Mouse (Mus musculus): ENCODE results near the gene Ndufab1. TPM values are rescaled to one million over a fixed set of nuclear protein-coding genes. Genes with fewer than 3 reads are reported as not detected.
A peak's percentile ranks its signal among the peaks of the same experiment; 100 is the strongest.
"Not testable (repeated sequence)": the region's sequence is repeated elsewhere in the genome, so short reads cannot be mapped to it uniquely, and the experiment has no call there.

Ndufab1 gene
- polyA plus RNA-seq, 1 experiment from 2014 or later: 716 TPM

DNA sequence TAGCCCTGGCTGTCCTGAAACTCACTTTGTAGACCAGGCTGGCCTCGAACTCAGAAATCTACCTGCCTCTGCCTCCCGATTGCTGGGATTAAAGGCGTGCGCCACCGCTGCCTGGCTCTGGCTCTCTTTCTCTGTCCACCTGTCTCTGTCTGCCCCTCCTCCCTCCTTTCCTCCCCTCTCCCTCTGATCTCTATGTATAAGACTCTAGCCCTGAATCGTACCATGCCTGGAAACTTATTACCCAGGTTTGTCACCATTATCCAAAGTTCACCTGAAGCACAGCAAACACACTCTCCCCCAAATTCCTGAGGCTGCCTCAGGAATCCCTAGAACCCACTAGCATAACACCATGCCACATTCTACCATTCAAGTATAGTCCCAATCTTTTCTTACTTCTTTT lies 6.5 kb upstream of the Ndufab1 start:
- Histone ChIP-seq H3K4me3 (replicated peaks) (no peak overlapping the region), H3K4me1 (replicated peaks) (no peaks in the 10 kb centered on the region), H3K36me3 (peaks cover 59% of the 10 kb centered on the region), H3K9me3 (no peaks in the 10 kb centered on the region), H3K9ac (replicated peaks) (no peak overlapping the region), H3K4me2 (no peak overlapping the region), H3K27me3 (no peaks in the 10 kb centered on the region), H3K27ac (no peak overlapping the region)
- 89% methylated on average over 6 of the region's 6 CpGs for WGBS
- ATAC-seq (ENCODE audit: insufficient number of reproducible peaks, insufficient read depth, low FRiP score, low TSS enrichment, low read depth): no peak

DNA sequence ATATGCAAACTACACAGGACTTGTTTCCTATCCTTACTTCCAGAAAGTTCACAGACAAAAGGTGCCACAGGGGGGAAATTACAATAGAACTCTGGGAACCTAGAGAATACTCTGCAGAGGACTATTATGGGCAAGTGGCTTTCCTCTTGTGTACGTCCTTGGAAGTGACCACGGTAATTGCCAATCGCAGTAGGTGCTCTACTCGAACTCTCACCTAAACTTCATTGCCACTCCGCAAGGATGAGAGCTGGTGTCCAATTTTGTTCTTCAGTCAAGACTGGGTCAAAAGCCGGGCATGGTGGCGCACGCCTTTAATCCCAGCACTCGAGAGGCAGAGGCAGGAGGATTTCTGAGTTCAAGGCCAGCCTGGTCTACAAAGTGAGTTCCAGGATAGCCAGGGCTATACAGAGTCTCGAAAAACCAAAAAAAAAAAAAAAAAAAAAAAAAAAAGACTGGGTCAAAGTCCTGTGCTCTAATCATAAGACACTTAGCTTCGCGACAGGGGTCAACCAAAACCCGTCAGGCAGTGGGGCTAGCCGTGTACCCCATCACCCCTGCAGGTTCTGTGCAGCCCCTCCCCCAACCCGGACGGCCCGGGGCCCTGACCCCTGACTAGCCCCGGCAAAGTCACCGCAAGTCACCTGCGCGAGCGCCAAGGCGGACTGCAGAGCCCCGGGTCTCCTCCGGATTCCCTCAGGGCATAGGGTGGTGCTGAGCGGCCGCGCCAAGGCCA lies 506 bp downstream of the Ndufab1 start:
- Histone ChIP-seq H3K9ac (replicated peaks) (peak overlapping the region; percentile 85), H3K4me3 (replicated peaks) (peak overlapping the region; percentile 71), H3K27ac (peak overlapping the region; percentile 29; the same call in 1 of the 2 replicates), H3K4me2 (peak overlapping the region; percentile 88), H3K36me3 (peaks cover 24% of the 10 kb centered on the region)
- ATAC-seq (ENCODE audit: insufficient number of reproducible peaks, insufficient read depth, low FRiP score, low TSS enrichment, low read depth): peak; percentile 71
- H3K27me3 ChIP-seq; H3K9me3 ChIP-seq; H3K4me1 ChIP-seq (replicated peaks): not testable (repeated sequence)
- WGBS: 5% methylated on average over 28 of the region's 28 CpGs

DNA sequence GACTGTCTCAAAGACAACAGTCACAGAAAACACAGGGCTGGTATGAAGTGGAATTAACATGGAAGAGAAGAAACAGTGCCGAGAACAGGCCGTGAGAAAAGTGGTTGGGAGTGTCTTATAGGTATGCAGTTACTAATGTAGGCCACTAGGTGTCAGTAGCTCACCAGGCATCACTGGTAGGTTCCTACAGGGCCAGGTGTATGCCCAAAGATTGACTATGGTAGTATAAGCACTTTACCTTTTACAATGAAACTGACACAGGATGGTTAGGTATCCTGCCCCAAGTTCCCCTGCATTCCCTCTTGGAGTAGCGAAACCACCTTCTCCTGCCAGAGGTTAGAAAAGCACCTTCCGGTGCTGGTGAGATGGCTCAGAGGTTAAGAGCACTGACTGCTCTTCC lies 2.5 kb downstream of the Ndufab1 start:
- Histone ChIP-seq H3K4me2 (no peak overlapping the region), H3K4me3 (replicated peaks) (no peak overlapping the region), H3K4me1 (replicated peaks) (peaks cover 7% of the 10 kb centered on the region), H3K9ac (replicated peaks) (no peak overlapping the region), H3K36me3 (peaks cover 44% of the 10 kb centered on the region), H3K9me3 (no peaks in the 10 kb centered on the region), H3K27ac (no peak overlapping the region), H3K27me3 (no peaks in the 10 kb centered on the region)
- ATAC-seq (ENCODE audit: insufficient number of reproducible peaks, insufficient read depth, low FRiP score, low TSS enrichment, low read depth): no peak
- 74% methylated on average over 4 of the region's 4 CpGs for WGBS

- Histone ChIP-seq H3K4me2 (no peak overlapping the region), H3K36me3 (peaks cover 54% of the 10 kb centered on the region), H3K4me1 (replicated peaks) (peaks cover 7% of the 10 kb centered on the region), H3K27ac (no peak overlapping the region), H3K9ac (replicated peaks) (no peak overlapping the region), H3K4me3 (replicated peaks) (no peak overlapping the region), H3K27me3 (no peaks in the 10 kb centered on the region), H3K9me3 (no peaks in the 10 kb centered on the region)
- 92% methylated on average over 3 of the region's 3 CpGs for WGBS
- ATAC-seq (ENCODE audit: insufficient number of reproducible peaks, insufficient read depth, low FRiP score, low TSS enrichment, low read depth): no peak
These were observed 3.7 kb downstream of the Ndufab1 start for GRCm38 (mm10) chr7:122098009-122098408.

DNA sequence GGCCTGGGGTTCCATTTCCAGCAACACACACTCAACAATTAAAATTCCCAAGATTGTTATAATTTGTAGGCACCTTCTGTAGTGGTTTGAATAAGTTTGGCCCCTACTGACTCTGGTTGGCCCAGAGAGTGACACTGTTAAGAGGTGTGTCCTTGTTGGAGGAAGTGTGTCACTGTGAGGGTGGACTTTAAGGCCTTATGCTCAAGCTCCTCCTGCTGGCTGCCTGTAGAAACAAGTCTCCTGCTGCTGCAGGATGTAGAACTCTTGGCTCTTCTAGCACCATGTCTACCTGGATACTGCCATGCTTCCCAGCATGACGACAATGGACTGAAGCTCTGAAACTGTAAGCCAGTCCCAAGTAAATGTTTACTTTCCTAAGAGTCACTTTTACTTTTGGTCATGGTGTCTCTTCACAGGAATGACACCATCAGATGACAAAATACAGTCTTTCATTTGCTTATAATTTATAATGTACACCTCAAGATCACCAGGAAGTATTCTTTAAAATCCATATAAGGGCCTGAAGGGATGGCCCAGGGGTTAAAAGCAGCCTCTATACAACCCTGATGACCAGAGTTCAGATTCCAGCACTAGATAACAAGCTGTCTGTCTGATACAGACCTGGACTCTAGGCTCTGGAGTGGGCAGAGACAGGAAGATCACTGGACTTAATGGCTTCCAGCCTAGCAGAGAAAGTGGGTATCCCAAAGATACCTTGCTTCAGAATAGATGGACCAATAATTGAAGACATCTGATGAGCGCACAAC lies 6.9 kb downstream of the Ndufab1 start:
- H3K36me3 ChIP-seq: peaks cover 84% of the 10 kb centered on the region
- H3K4me1 ChIP-seq (replicated peaks): no peaks in the 10 kb centered on the region
- no peak overlapping the region for H3K4me2 ChIP-seq
- no peaks in the 10 kb centered on the region for H3K9me3 ChIP-seq
- no peak overlapping the region for H3K27ac ChIP-seq
- no peaks in the 10 kb centered on the region for H3K27me3 ChIP-seq
- no peak overlapping the region for H3K9ac ChIP-seq (replicated peaks)
- H3K4me3 ChIP-seq (replicated peaks): no peak overlapping the region
- no peak for ATAC-seq (ENCODE audit: insufficient number of reproducible peaks, insufficient read depth, low FRiP score, low TSS enrichment, low read depth)
- WGBS: 96% methylated on average over 2 of the region's 2 CpGs

DNA sequence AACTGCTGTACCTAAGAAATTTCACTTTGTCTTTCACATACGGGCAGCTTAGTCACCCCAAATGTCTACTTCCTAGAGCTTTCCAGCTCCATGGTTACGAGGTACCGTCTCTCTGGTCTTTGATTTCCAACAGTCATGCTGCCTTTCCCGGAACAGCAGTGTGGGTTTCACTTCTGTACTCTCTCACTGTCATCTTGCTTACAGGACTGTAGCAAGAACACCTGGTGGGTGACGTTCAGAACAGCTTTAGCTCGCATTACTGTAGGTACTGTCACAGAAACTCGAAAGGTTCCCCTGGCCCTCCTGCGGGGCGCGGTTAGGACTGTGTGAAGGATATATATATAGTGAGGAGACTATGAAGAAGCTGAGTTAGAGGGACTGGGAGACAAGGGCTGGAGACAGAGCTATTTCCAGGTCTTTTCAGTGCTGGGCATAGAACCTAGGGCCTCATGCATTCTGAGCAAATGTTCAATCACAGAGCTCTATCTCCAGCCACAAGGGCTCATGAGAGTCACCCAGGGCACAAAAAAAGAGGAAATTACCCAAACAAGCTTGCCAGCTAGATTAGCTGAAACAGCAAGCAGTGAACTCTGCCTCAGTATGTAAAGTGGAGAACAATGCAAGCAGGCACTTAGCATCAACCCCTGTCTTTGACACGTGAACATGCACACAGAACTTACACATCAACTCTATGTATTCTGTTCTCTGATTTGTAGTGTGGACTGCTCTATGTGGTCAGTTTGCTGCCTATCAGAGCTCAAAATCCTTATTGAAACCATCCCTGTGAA lies 14.3 kb downstream of the Ndufab1 start:
- no peak overlapping the region for H3K4me3 ChIP-seq (replicated peaks)
- no peaks in the 10 kb centered on the region for H3K27me3 ChIP-seq
- peaks cover 91% of the 10 kb centered on the region for H3K36me3 ChIP-seq
- WGBS: 91% methylated on average over 11 of the region's 11 CpGs
- no peak for ATAC-seq (ENCODE audit: insufficient number of reproducible peaks, insufficient read depth, low FRiP score, low TSS enrichment, low read depth)
- no peaks in the 10 kb centered on the region for H3K4me1 ChIP-seq (replicated peaks)
- H3K4me2 ChIP-seq: no peak overlapping the region
- no peak overlapping the region for H3K27ac ChIP-seq
- no peak overlapping the region for H3K9ac ChIP-seq (replicated peaks)
- no peaks in the 10 kb centered on the region for H3K9me3 ChIP-seq

- Histone ChIP-seq H3K36me3 (peaks cover 89% of the 10 kb centered on the region), H3K4me2 (no peak overlapping the region), H3K4me1 (replicated peaks) (no peaks in the 10 kb centered on the region), H3K27ac (no peak overlapping the region), H3K27me3 (no peaks in the 10 kb centered on the region), H3K4me3 (replicated peaks) (no peak overlapping the region), H3K9me3 (no peaks in the 10 kb centered on the region), H3K9ac (replicated peaks) (no peak overlapping the region)
- ATAC-seq (ENCODE audit: insufficient number of reproducible peaks, insufficient read depth, low FRiP score, low TSS enrichment, low read depth): no peak
- WGBS: 88% methylated on average over 1 of the region's 1 CpGs
These were observed 20.6 kb downstream of the Ndufab1 start for GRCm38 (mm10) chr7:122081071-122081470.

DNA sequence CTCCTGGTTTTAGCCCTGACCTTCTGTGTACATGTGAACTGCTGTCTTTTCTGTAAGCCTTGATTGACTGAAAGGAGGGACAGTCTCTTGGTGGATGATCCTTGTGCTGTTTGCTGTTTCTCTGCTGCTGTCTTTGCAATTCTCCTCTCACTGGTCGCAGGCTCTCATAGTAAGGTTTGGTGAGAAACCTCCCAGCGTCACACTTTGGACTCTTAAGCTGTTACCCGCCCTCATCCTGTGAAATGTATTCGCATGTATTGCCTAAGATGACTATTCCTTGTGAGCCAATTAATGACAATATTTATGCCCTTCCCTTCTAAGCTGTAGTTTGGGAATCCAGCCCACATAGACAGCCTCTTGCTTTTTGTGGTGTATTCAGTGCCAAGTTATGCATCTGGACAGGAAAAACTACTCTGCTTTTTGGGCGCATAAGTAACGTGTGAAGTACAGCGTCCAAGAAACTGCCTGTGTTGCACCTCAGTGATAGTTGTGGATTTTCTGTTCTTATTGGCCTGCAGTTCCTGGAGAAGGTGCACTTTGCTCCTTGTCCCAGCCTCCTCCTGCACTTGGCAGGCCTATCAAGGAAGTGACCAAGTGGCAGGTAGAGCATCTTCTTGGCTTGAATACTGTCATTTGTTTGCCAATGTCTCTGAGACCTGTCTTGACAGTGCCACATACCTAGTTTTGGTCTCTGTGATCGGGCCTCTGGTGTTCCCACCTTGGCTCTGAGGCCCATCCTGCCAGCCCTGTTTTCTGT lies 21.7 kb downstream of the Ndufab1 start:
- 95% methylated on average over 8 of the region's 8 CpGs for WGBS
- H3K27ac ChIP-seq: no peak overlapping the region
- H3K9me3 ChIP-seq: no peaks in the 10 kb centered on the region
- peaks cover 90% of the 10 kb centered on the region for H3K36me3 ChIP-seq
- ATAC-seq (ENCODE audit: insufficient number of reproducible peaks, insufficient read depth, low FRiP score, low TSS enrichment, low read depth): no peak
- no peak overlapping the region for H3K9ac ChIP-seq (replicated peaks)
- H3K4me3 ChIP-seq (replicated peaks): no peak overlapping the region
- H3K4me1 ChIP-seq (replicated peaks): no peaks in the 10 kb centered on the region
- no peak overlapping the region for H3K4me2 ChIP-seq
- H3K27me3 ChIP-seq: no peaks in the 10 kb centered on the region

DNA sequence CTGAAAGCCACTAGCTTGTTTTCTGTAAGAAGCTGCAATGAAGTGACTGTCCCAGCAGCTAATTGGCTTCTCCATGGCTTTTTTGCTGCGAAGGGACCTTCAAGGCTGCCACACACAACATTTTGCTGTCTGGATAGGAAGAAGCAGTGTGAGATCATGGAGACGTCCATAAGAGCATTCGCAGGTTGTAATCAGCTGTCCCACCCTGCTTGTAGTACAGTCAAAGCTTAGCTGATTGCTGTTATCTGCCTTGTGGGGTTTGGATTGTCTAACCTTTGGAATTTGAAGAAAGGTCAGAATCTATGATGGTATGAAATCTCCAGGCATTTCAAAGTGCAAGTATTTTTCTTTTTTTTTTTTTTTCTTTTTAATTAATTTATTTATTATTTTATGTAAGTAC lies 27.3 kb downstream of the Ndufab1 start:
- H3K36me3 ChIP-seq: peaks cover 91% of the 10 kb centered on the region
- ATAC-seq (ENCODE audit: insufficient number of reproducible peaks, insufficient read depth, low FRiP score, low TSS enrichment, low read depth): no peak
- WGBS: 88% methylated on average over 3 of the region's 3 CpGs
- H3K9me3 ChIP-seq: no peaks in the 10 kb centered on the region
- no peak overlapping the region for H3K4me3 ChIP-seq (replicated peaks)
- H3K27me3 ChIP-seq: no peaks in the 10 kb centered on the region
- peaks cover 4% of the 10 kb centered on the region; the same call in 1 of the 2 replicates for H3K4me1 ChIP-seq (replicated peaks)
- H3K4me2 ChIP-seq: no peak overlapping the region
- H3K27ac ChIP-seq: no peak overlapping the region
- no peak overlapping the region for H3K9ac ChIP-seq (replicated peaks)

DNA sequence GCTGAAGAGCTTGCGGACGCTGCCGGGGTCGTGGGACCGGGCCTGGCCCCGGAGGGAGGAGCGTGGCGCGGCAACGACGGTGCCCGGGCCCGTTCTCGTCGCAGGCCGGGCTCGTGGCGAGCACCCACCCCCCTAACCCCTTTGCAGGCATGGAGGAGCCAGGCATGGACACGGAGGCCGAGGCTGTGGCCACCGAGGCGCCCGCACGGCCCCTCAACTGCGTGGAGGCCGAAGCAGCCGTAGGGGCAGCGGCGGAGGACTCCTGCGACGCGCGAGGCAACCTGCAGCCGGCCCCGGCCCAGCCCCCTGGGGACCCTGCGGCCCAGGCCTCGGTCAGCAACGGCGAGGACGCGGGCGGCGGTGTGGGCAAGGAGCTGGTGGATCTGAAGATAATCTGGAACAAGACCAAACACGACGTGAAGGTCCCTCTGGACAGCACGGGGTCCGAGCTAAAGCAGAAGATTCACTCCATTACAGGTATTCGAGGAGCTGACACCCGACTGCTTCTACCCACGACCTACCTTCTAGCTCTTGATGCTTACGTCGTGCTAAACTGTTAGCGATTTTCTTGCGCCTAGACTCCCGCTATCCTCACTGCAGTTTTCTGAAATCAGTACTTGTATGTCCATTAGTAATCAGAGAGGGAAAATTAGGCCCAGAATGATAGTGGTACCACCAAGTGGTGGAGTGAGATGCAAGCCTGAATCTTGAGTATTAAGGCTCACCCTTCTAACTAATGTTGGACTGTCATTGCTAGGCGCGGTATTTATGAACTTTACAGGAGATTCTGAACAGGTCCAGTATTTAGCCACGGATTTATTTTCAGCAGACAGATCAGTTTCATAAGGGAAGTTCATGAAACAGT lies 33.9 kb downstream of the Ndufab1 start:
- peak; percentile 53 for ATAC-seq (ENCODE audit: insufficient number of reproducible peaks, insufficient read depth, low FRiP score, low TSS enrichment, low read depth)
- 1% methylated on average over 55 of the region's 58 CpGs for WGBS
- Histone ChIP-seq H3K36me3 (peaks cover 39% of the 10 kb centered on the region), H3K4me1 (replicated peaks) (peaks cover 27% of the 10 kb centered on the region), H3K4me3 (replicated peaks) (peak overlapping the region; percentile 99), H3K27me3 (no peaks in the 10 kb centered on the region), H3K4me2 (peak overlapping the region; percentile 81), H3K9me3 (no peaks in the 10 kb centered on the region), H3K9ac (replicated peaks) (peak overlapping the region; percentile 98), H3K27ac (peak overlapping the region; percentile 93)

Measured in limb, embryonic 12.5 days (tissue).